Mouse (Mus musculus): ENCODE measurements around the gene Pias3. TPM values are rescaled to one million over a fixed set of nuclear protein-coding genes. Genes with fewer than 3 reads are reported as not detected.
A peak's percentile ranks its signal among the peaks of the same experiment; 100 is the strongest.

Gene Pias3
- total and polyA plus RNA-seq, 3 experiments: 5.9 to 21.4 (median 13.1) TPM

DNA sequence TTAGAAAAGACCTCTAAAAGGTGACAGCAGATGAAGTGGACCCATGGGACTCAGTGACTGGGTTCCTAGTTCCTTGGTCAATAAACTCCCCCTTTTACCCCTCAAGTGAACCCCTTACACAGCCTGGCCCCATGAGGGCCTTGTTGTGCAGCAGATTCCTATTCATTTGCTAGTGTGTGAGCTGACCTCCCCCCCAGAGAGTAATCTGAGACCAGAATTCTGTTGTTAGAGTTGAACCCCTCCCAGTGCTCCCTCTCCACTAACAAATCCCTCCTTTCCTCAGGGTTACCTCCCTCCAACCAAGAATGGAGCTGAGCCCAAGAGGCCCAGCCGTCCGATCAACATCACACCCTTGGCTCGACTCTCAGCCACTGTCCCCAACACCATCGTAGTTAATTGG is 4.8 kb downstream of the Pias3 start:
- H3K27ac ChIP-seq (ENCODE audit: insufficient read depth, low read depth): no peak overlapping the region

DNA sequence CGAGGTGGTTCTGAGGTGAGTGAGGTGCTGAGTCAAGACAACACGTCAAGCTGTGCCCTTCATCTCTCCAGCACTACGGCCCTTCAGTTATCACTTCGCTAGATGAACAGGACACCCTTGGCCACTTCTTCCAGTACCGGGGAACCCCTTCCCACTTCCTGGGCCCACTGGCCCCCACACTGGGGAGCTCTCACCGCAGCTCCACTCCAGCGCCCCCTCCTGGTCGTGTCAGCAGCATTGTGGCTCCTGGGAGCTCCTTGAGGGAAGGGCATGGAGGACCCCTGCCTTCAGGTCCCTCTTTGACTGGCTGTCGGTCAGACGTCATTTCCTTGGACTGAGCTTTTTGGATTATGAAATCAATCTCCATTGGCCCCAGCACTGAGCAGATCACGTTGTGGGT is 8.6 kb downstream of the Pias3 start:
- no peak overlapping the region for H3K4me3 ChIP-seq (replicated peaks in 1 of 3; ENCODE audit: low read depth in 2 of 3, low read length in 2 of 3, poor library complexity in 1 of 3)
- in situ Hi-C loops (cut with MboI; ENCODE audit: low pct_ligation_motif_present, low pct_unique_long_range_greater_than_20kb, low sequenced_read_pairs): loop anchor here (5.0 kb wide), 2 partner anchors 42 to 162 kb away; no protein-coding TSS in a partner anchor
- DNase-seq (ENCODE audit: extremely low read depth): no peak

More for the DNA sequence above, 4.8 kb downstream of the Pias3 start:
- in situ Hi-C loops (cut with MboI; ENCODE audit: low pct_ligation_motif_present, low pct_unique_long_range_greater_than_20kb, low sequenced_read_pairs): loop anchor here (5.0 kb wide), 1 partner anchor 159 kb away; no protein-coding TSS in a partner anchor
- Histone ChIP-seq H3K4me3 (replicated peaks in 1 of 3; ENCODE audit: low read depth in 2 of 3, low read length in 2 of 3, poor library complexity in 1 of 3) (no peak overlapping the region), H3K27me3 (replicated peaks) (no peaks in the 10 kb centered on the region), H3K9ac (ENCODE audit: insufficient read depth, low read depth) (no peak overlapping the region), H3K9me3 (replicated peaks; ENCODE audit: low read length) (peaks cover 12% of the 10 kb centered on the region), H3K4me2 (ENCODE audit: insufficient read depth, low read depth, poor library complexity, severe bottlenecking) (no peak overlapping the region), H3K4me1 (ENCODE audit: control insufficient read depth in 1 of 2, insufficient read depth in 2 of 2) (peaks cover 0 to 9% of the 10 kb centered on the region in 2 experiments; a peak in 2 of 4 replicates), H3K79me2 (replicated peaks; ENCODE audit: control insufficient read depth, extremely low read depth, insufficient read depth, poor library complexity, severe bottlenecking) (peaks cover 4% of the 10 kb centered on the region), H3K36me3 (replicated peaks in 1 of 2; ENCODE audit: control insufficient read depth in 1 of 2, insufficient read depth in 1 of 2, low read length in 1 of 2) (peaks cover 46 to 69% of the 10 kb centered on the region in 2 experiments)
- DNase-seq (ENCODE audit: extremely low read depth): no peak
- dilution Hi-C loops (cut with MboI; ENCODE audit: extremely low pct_ligation_motif_present, extremely low pct_unique_long_range_greater_than_20kb, low sequenced_read_pairs): no loop called here
- TF ChIP-seq MAX (IDR thresholded peaks at IDR 0.05; ENCODE audit: low read length): no peak
- TF ChIP-seq ZC3H11A (IDR thresholded peaks at IDR 0.05; ENCODE audit: low read depth, low read length): no peak
- TF ChIP-seq ZKSCAN1 (IDR thresholded peaks at IDR 0.05; ENCODE audit: borderline replicate concordance, low read depth, low read length): no peak
- no peak for TF ChIP-seq SMC3 (IDR thresholded peaks at IDR 0.05; ENCODE audit: low read depth, low read length)
- no peak for TF ChIP-seq IRF4 (IDR thresholded peaks at IDR 0.05; ENCODE audit: low read depth, low read length)
- TF ChIP-seq ELF1 (IDR thresholded peaks at IDR 0.05; ENCODE audit: low read depth, low read length): no peak
- TF ChIP-seq JUND (conservative IDR thresholded peaks at IDR 0.05; ENCODE audit: low read depth, low read length): no peak
- no peak for TF ChIP-seq NRF1 (IDR thresholded peaks at IDR 0.05; ENCODE audit: low read depth, low read length)
- no peak for TF ChIP-seq KAT2A (IDR thresholded peaks at IDR 0.05; ENCODE audit: insufficient replicate concordance, low read length)
- no peak for TF ChIP-seq TCF12 (IDR thresholded peaks at IDR 0.05; ENCODE audit: low read depth, low read length)

DNA sequence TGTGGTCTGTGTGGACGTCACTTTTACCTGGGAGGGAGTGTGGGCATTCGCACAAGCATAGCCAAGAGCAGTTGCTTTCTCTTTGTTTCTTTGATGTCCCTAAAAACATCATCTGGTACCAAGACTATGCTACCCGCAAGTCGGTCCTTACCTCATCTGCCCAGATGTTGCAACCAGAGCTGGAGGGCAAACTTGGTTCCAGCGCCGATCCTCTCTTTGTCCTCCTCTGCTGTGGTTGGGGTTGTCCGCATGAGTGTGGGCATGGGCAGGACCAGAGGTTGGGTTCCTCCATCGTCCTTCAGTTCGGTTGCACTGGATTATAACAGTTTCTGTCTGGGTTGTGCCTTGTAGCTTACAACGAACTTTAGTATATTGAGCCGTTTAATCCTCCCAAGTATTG is 10.0 kb downstream of the Pias3 start:
- peaks cover 52 to 80% of the 10 kb centered on the region in 2 experiments for H3K36me3 ChIP-seq (replicated peaks in 1 of 2; ENCODE audit: control insufficient read depth in 1 of 2, insufficient read depth in 1 of 2, low read length in 1 of 2)
- no peak overlapping the region for H3K4me2 ChIP-seq (ENCODE audit: insufficient read depth, low read depth, poor library complexity, severe bottlenecking)
- no peak overlapping the region for H3K4me3 ChIP-seq (replicated peaks in 1 of 3; ENCODE audit: low read depth in 2 of 3, low read length in 2 of 3, poor library complexity in 1 of 3)
- peaks cover 3 to 8% of the 10 kb centered on the region in 2 experiments; a peak in 2 of 4 replicates for H3K4me1 ChIP-seq (ENCODE audit: control insufficient read depth in 1 of 2, insufficient read depth in 2 of 2)
- no peak overlapping the region for H3K9ac ChIP-seq (ENCODE audit: insufficient read depth, low read depth)
- in situ Hi-C loops (cut with MboI; ENCODE audit: low pct_ligation_motif_present, low pct_unique_long_range_greater_than_20kb, low sequenced_read_pairs) (loop anchor here (5.0 kb wide), 1 partner anchor 44 kb away; no protein-coding TSS in a partner anchor), dilution Hi-C loops (cut with MboI; ENCODE audit: extremely low pct_ligation_motif_present, extremely low pct_unique_long_range_greater_than_20kb, low sequenced_read_pairs) (no loop called here)
- TF ChIP-seq RAD21 (IDR thresholded peaks at IDR 0.05; ENCODE audit: low read depth, low read length) (no peak), POLR2AphosphoS2 (IDR thresholded peaks at IDR 0.05; ENCODE audit: low read depth, low read length) (no peak), MAFK (IDR thresholded peaks at IDR 0.05; ENCODE audit: insufficient replicate concordance, low read length) (no peak), MAX (IDR thresholded peaks at IDR 0.05; ENCODE audit: low read length) (no peak), E2F4 (IDR thresholded peaks at IDR 0.05; ENCODE audit: insufficient replicate concordance, low read depth, low read length) (no peak), SMC3 (IDR thresholded peaks at IDR 0.05; ENCODE audit: low read depth, low read length) (no peak), NRF1 (IDR thresholded peaks at IDR 0.05; ENCODE audit: low read depth, low read length) (no peak)
- DNase-seq (ENCODE audit: extremely low read depth): no peak
- H3K27me3 ChIP-seq (replicated peaks): no peaks in the 10 kb centered on the region
- H3K27ac ChIP-seq (ENCODE audit: insufficient read depth, low read depth): no peak overlapping the region
- peaks cover 12% of the 10 kb centered on the region for H3K9me3 ChIP-seq (replicated peaks; ENCODE audit: low read length)
- H3K79me2 ChIP-seq (replicated peaks; ENCODE audit: control insufficient read depth, extremely low read depth, insufficient read depth, poor library complexity, severe bottlenecking): no peaks in the 10 kb centered on the region

More for the DNA sequence above, 8.6 kb downstream of the Pias3 start:
- H3K36me3 ChIP-seq (replicated peaks in 1 of 2; ENCODE audit: control insufficient read depth in 1 of 2, insufficient read depth in 1 of 2, low read length in 1 of 2): peaks cover 47 to 79% of the 10 kb centered on the region in 2 experiments
- H3K4me1 ChIP-seq (ENCODE audit: control insufficient read depth in 1 of 2, insufficient read depth in 2 of 2): peaks cover 3 to 8% of the 10 kb centered on the region in 2 experiments; a peak in 2 of 4 replicates
- H3K9ac ChIP-seq (ENCODE audit: insufficient read depth, low read depth): no peak overlapping the region
- dilution Hi-C loops (cut with MboI; ENCODE audit: extremely low pct_ligation_motif_present, extremely low pct_unique_long_range_greater_than_20kb, low sequenced_read_pairs): no loop called here
- no peak overlapping the region for H3K4me2 ChIP-seq (ENCODE audit: insufficient read depth, low read depth, poor library complexity, severe bottlenecking)
- TF ChIP-seq CTCF (conservative IDR thresholded peaks at IDR 0.05 in 1 of 2, IDR thresholded peaks at IDR 0.05 in 1 of 2; ENCODE audit: low read depth in 2 of 2, low read length in 2 of 2) (peak in 1 of 2 experiments; percentile 41; a peak in 2 of 4 replicates), E2F4 (IDR thresholded peaks at IDR 0.05; ENCODE audit: insufficient replicate concordance, low read depth, low read length) (no peak), SMC3 (IDR thresholded peaks at IDR 0.05; ENCODE audit: low read depth, low read length) (0 out of 2 replicates have a peak, but pooled peaks have one; percentile 5)
- H3K9me3 ChIP-seq (replicated peaks; ENCODE audit: low read length): peaks cover 12% of the 10 kb centered on the region
- no peak overlapping the region for H3K27ac ChIP-seq (ENCODE audit: insufficient read depth, low read depth)
- H3K79me2 ChIP-seq (replicated peaks; ENCODE audit: control insufficient read depth, extremely low read depth, insufficient read depth, poor library complexity, severe bottlenecking): no peaks in the 10 kb centered on the region
- H3K27me3 ChIP-seq (replicated peaks): no peaks in the 10 kb centered on the region
